Mouse (Mus musculus) kidney, adult 2 months (tissue): ENCODE results near the gene Mcrip1. TPM values are rescaled to one million over a fixed set of nuclear protein-coding genes. Genes with fewer than 3 reads are reported as not detected.
A peak's percentile ranks its signal among the peaks of the same experiment; 100 is the strongest.
"Not testable (repeated sequence)": the region's sequence is repeated elsewhere in the genome, so short reads cannot be mapped to it uniquely, and the experiment has no call there.

Experiments used
- DNase-seq: peaks from one replicate; pipeline ENCODE4 v3.0.0; 2021
- H3K27ac ChIP-seq: fragments of 200-500 bp; 2 replicates; pipeline ENCODE4 v1.5.1; 2012; ENCODE audit warnings: low read depth, low read length, control low read depth, inconsistent platforms; ENCODE audit not compliant: insufficient read depth
- H3K27me3 ChIP-seq: fragments of 200-500 bp; replicated peaks from 2 replicates; pipeline ENCODE4 v1.6.1; 2012; ENCODE audit warnings: mild to moderate bottlenecking, moderate library complexity, low read length, inconsistent platforms; ENCODE audit not compliant: control insufficient read depth, insufficient read depth
- H3K36me3 ChIP-seq: fragments of 200-500 bp; 2 replicates; pipeline ENCODE4 v1.6.1; 2012; ENCODE audit warnings: mild to moderate bottlenecking, moderate library complexity, low read length, inconsistent platforms; ENCODE audit not compliant: control insufficient read depth, insufficient read depth
- H3K4me1 ChIP-seq: fragments of 200-500 bp; 2 replicates; pipeline ENCODE4 v1.6.1; 2011; ENCODE audit warnings: low read length; ENCODE audit not compliant: control insufficient read depth, insufficient read depth
- H3K4me3 ChIP-seq: fragments of 200-500 bp; 2 replicates; pipeline ENCODE4 v1.5.1; 2011; ENCODE audit warnings: mild to moderate bottlenecking, low read depth, low read length, control low read depth; ENCODE audit not compliant: insufficient read depth
- CTCF ChIP-seq: fragments of 200-500 bp; conservative IDR thresholded peaks from 2 replicates; pipeline ENCODE4 v1.5.1; 2011; ENCODE audit warnings: low read depth, mild to moderate bottlenecking, control low read depth, low read length, moderate library complexity, mixed read lengths; ENCODE audit not compliant: insufficient read depth, insufficient read length
- POLR2A ChIP-seq: fragments of 200-500 bp; IDR thresholded peaks from one replicate; pipeline ENCODE4 v1.6.1; 2011; ENCODE audit warnings: low read depth, low read length, control low read depth
- WGBS: fragments of 180-500 bp; shearing (Covaris S2); methylation state at CpG from one replicate; pipeline ENCODE4 v1.1.7; 2018; 5-methylcytosine and 5-hydroxymethylcytosine counted together
- polyA plus RNA-seq: library from polyadenylated mRNA; depleted of rRNA; stranded (reverse); fragments of >200 nt; gene quantifications from 2 replicates; pipeline ENCODE4 v1.2.3, GENCODE M21; 2012; rRNA removed

Mcrip1 gene
- polyA plus RNA-seq, result 129 and 131 TPM in 2 replicates

DNA sequence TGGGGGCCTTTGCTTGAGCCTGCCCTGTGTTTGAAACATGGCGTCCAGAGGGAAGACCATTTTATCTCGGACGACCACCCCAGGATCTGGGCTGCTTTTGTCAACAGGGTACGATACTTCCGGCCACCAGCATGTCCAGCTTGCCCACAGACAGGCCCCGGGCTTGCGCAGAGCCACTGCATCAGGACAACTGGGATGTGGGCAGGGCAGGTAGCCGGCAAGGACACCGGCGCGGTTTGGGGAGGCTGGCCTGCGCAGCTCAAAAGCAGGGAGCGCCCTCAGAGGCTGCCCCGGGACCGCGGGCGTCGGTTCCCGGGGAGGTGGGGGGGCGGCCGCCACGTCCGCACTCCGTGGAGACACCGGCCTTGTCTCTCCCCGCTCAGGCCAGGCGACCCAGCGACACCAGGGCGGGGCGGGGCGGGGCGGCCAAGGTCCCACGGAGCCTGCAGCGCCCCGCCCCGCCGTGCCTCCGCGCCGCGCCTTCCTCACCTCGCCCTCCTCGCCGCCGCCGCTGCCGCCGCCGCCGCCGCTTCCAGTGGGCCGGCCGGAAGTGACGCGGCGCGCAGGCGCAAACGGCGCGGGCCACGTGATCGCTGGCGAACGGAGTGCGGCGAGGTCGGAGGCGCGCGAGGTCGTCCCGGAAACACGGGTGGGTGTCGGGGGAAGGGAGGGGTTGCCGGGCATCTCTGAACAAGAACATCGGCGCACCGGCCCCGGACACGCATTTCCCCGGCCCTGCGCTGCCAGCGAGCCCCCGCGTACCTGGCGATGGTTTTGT lies at the start of gene Mcrip1:
Gene Mcrip1 (minus strand): TSS at position 560 of the 778 bp plus-strand sequence.
- no peak for TF ChIP-seq CTCF
- peak; percentile 64 for TF ChIP-seq POLR2A
- Histone ChIP-seq H3K27ac (peak within 1 kb of the TSS; percentile 82), H3K27me3 (no peaks in the 10 kb centered on the region), H3K4me3 (peak within 1 kb of the TSS; percentile 75), H3K4me1 (peaks cover 19% of the 10 kb centered on the region), H3K36me3 (no peaks in the 10 kb centered on the region)
- DNase-seq, result peak; percentile 96
- WGBS, result under 1% methylated on average over 77 of the region's 87 CpGs

DNA sequence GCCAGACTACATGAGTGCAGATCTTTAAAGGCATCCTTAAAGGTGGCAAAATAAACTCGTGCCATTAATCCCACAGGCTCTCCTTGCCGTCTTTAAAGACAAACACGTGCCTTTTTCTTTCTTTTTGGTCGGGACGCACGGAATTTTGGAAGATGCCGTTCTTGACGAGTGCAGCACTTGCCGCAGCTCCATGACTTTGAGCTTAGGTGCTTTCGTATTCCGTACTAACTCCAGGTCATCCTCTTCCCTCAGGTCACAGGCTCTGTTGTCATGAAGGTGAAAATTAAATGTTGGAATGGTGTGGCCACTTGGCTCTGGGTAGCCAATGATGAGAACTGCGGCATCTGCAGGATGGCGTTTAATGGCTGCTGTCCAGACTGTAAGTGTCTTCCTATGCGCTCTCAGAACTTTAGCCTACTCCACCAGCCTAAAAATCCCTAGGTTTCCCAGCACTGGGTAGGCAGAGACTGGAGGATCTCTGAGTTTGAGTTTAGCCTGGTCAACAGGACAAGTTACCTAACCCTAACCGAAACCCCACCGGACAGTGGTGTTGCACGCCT lies 49.5 kb upstream of the Mcrip1 start:
- no peak for TF ChIP-seq POLR2A
- TF ChIP-seq CTCF, result no peak
- WGBS, result 44% methylated on average over 17 of the region's 17 CpGs
- Histone ChIP-seq H3K4me3 (peak overlapping the region; percentile 73), H3K36me3 (peaks cover 4% of the 10 kb centered on the region; the same call in 1 of the 2 replicates), H3K27me3 (no peaks in the 10 kb centered on the region), H3K27ac (no peak overlapping the region), H3K4me1 (peaks cover 16% of the 10 kb centered on the region)
- no peak for DNase-seq

DNA sequence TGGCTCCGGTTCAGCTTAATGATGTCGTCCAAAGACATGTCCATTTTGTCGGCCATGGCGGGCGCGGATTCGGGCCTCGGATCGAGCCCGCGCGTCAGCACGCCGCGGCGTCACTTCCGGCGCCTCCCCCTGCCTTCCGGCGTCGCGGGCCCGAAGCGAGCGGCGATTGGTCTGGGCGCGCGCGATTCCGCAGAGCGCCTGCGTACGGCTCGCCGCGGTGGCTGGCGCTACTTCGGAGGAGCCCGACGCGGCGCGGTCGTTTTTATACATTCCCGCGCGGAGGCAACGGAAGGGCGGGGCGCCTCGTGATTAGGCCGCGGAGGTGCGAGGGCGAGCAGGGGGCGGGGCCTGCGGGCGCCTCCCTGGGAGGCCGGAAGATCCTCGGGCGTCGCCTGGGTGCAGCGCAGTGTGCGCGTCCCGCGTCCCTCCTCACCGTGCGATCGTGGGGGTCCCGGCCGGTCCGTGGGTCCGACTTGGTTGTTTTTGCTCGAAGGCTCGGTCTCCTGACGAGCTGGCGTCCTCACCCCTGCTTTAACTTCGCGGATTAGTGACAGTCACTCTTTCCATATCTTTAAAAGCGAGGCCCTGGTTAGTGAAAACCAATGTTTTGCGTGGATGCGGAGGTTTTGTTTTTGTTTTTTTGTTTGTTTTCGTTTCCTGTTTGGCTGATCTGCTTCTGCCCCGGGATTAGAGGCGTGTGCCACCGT lies 48.9 kb upstream of the Mcrip1 start, which contains the start of the genes Alyref and Anapc11:
Gene Alyref (minus strand): TSS at position 83 of the 707 bp plus-strand sequence.
Gene Anapc11 (plus strand): TSS at position 139 of the 707 bp plus-strand sequence.
- Histone ChIP-seq H3K4me3 (peak within 1 kb of the TSS; percentile 73), H3K4me1 (peaks cover 16% of the 10 kb centered on the region), H3K36me3 (peaks cover 4% of the 10 kb centered on the region; the same call in 1 of the 2 replicates), H3K27me3 (no peaks in the 10 kb centered on the region), H3K27ac (peak within 1 kb of the TSS; percentile 69)
- WGBS, result under 1% methylated on average over 88 of the region's 88 CpGs
- no peak for TF ChIP-seq CTCF
- peak; percentile 9 for TF ChIP-seq POLR2A
- DNase-seq, result peak; percentile 96

DNA sequence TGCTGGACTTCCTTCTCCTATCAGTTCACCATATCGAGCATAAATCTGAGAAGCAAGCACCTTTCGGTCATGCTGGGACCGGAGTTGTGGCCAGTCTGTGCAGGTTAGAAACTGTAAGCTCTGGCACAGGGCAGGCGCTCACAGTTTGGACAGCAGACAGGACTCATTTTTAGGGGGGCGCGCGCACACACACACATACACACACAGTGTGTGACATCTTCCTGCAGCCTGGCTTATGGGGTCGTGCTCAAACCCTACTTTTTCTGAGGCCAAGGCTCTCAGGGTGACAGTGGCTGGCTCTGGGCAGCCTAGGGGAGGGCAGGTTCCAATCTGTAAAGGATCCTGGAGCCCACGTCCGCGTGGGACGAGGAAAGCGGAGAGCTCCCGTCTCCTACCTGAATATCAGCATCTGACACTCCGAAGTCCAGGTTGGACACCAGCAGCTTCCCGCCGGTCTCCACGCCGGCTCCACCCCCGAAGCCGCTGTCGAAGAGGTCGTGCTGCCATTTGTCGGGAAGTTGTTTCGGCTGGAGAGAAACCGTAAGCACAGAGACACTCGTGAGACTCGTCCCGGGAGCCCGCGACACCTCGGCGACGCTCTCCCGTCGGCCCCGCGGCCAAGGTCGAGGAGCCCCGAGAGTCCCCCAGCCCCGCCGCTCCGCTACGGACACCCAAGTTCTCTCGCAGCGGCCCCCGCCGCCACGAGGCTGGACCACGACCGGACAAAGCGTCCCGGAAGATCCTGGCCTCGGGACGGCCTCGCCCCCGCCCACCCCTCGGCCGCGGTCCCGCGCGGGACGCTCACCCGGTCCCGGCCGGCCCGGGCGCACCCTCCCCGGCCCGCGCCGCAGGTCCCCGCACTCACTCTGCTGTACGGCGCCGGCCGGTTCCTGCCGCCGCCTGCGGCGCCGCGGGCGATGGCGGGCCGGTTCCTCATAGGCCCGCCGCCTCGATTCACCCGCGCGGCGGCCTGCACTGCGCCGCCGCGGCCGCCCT lies 48.0 kb upstream of the Mcrip1 start:
- H3K27me3 ChIP-seq, result no peaks in the 10 kb centered on the region
- no peak for TF ChIP-seq POLR2A
- no peak for TF ChIP-seq CTCF
- WGBS, result 3% methylated on average over 98 of the region's 99 CpGs
- H3K4me1 ChIP-seq, result peaks cover 16% of the 10 kb centered on the region
- H3K36me3 ChIP-seq, result peaks cover 4% of the 10 kb centered on the region; the same call in 1 of the 2 replicates
- DNase-seq, result peak; percentile 50
- peak overlapping the region; percentile 55 for H3K4me3 ChIP-seq
- H3K27ac ChIP-seq, result no peak overlapping the region; the same call in 1 of the 2 replicates

DNA sequence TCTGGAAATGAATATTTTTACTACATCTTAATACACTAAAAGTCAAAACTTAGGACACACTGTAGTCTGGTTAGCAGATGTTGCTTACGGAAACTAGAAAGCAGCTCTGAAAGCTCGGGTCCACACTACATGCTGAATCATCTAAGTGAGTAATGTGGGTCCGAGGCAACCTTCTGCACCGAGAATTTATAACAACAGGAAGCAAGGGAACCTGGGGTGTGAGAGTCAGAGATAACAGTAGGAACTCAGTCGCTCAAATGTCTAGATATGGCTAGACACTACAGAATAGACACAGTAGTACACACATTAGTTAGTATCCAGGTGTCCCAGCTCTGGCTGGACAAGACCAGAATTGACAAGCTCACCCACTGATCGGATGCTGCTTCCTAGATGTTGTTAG lies 39.0 kb upstream of the Mcrip1 start:
- H3K27me3 ChIP-seq, result no peaks in the 10 kb centered on the region
- 85% methylated on average over 6 of the region's 6 CpGs for WGBS
- H3K4me3 ChIP-seq, result no peak overlapping the region
- no peak overlapping the region for H3K27ac ChIP-seq
- no peaks in the 10 kb centered on the region for H3K4me1 ChIP-seq
- DNase-seq, result no peak
- H3K36me3 ChIP-seq, result no peaks in the 10 kb centered on the region; the same call in 1 of the 2 replicates
- TF ChIP-seq POLR2A (no peak), CTCF (no peak)

DNA sequence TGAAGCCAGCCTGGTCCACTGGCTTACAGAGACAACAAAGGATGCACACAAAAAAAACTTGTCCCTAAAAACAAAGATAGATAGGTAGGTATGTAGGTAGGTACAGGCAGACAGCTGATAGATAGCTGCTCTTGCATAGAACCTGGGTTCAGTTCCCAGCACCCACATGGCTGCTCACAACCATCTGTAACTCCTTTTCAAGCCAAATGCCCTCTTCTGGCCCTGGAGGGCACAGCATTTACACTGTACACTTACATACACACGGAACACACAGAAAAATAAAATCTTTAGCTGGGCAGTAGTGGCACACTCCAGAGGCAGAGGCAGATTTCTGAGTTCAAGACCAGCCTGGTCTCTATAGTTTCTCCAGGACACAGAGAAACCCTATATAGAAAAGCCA lies 34.4 kb upstream of the Mcrip1 start:
- Histone ChIP-seq H3K27ac (no peak overlapping the region), H3K36me3 (peaks cover under 1% of the 10 kb centered on the region; the same call in 1 of the 2 replicates), H3K4me3 (no peak overlapping the region), H3K4me1 (peaks cover 16% of the 10 kb centered on the region), H3K27me3 (no peaks in the 10 kb centered on the region)
- no peak for TF ChIP-seq CTCF
- no peak for TF ChIP-seq POLR2A
- 95% methylated on average over 1 of the region's 1 CpGs for WGBS
- DNase-seq, result no peak

DNA sequence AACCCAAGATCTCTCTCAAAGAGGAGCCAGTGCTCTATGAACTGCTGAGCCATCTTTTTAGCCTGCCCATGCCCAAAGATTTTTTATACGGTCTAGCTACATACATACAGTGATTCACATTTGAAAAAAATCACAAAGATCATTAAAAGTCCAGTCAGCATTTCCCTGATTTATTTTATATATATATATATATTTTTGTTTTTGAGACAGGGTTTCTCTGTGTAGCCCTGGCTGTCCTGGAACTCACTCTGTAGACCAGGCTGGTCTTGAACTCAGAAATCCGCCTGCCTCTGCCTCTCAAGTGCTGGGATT lies 33.4 kb upstream of the Mcrip1 start:
- H3K4me1 ChIP-seq, result peaks cover 25% of the 10 kb centered on the region
- H3K4me3 ChIP-seq, H3K27me3 ChIP-seq, H3K27ac ChIP-seq, DNase-seq, H3K36me3 ChIP-seq: not testable (repeated sequence)
- WGBS, result 95% methylated on average over 2 of the region's 2 CpGs
